Mouse (Mus musculus) embryonic facial prominence, embryonic 15.5 days (tissue): ENCODE results near the gene Hist1h2ba. TPM values are rescaled to one million over a fixed set of nuclear protein-coding genes. Genes with fewer than 3 reads are reported as not detected.

ENCODE experiments used
- ATAC-seq: fragments of 200-750 bp; cut with Nextera tagmentation; 2 replicates; pipeline ENCODE4 v1.8.0; 2017; ENCODE audit warnings: low read depth, moderate TSS enrichment; ENCODE audit not compliant: insufficient number of reproducible peaks, low FRiP score, low TSS enrichment
- H3K27ac ChIP-seq: fragments of 300-500 bp; sonication (generic); replicated peaks from 2 replicates; pipeline ENCODE4 v1.5.1; 2015; ENCODE audit warnings: mild to moderate bottlenecking, inconsistent platforms
- H3K27me3 ChIP-seq: fragments of 300-500 bp; sonication (generic); 2 replicates; pipeline ENCODE4 v1.6.1; 2015; ENCODE audit warnings: inconsistent platforms
- H3K36me3 ChIP-seq: fragments of 300-500 bp; sonication (generic); 2 replicates; pipeline ENCODE4 v1.6.1; 2015; ENCODE audit warnings: mild to moderate bottlenecking, inconsistent platforms
- H3K4me1 ChIP-seq: fragments of 300-500 bp; sonication (generic); 2 replicates; pipeline ENCODE4 v1.6.1; 2015; ENCODE audit warnings: inconsistent platforms
- H3K4me2 ChIP-seq: fragments of 300-500 bp; sonication (generic); replicated peaks from 2 replicates; pipeline ENCODE4 v1.6.1; 2015; ENCODE audit warnings: mild to moderate bottlenecking, inconsistent platforms
- H3K4me3 ChIP-seq: fragments of 300-500 bp; sonication (generic); replicated peaks from 2 replicates; pipeline ENCODE4 v1.5.1; 2015; ENCODE audit warnings: mild to moderate bottlenecking, inconsistent platforms
- H3K9ac ChIP-seq: fragments of 300-500 bp; sonication (generic); 2 replicates; pipeline ENCODE4 v1.6.1; 2015; ENCODE audit warnings: inconsistent platforms
- H3K9me3 ChIP-seq: fragments of 300-500 bp; sonication (generic); replicated peaks from 2 replicates; pipeline ENCODE4 v1.6.1; 2016; ENCODE audit warnings: inconsistent platforms
- WGBS: fragments of 180-500 bp; shearing (Covaris S2); methylation state at CpG from one replicate; pipeline ENCODE4 v1.1.7; 2015; 5-methylcytosine and 5-hydroxymethylcytosine counted together
- polyA plus RNA-seq: library from polyadenylated mRNA; unstranded; fragments of >200 nt; fragmentation: Nextera tagmentation; extraction: Ambion mirVana; gene quantifications from 2 replicates; pipeline ENCODE4 v1.2.1, GENCODE M21; 2015

The Hist1h2ba gene
- polyA plus RNA-seq, 1 experiment from 2014 or later = not detected

DNA sequence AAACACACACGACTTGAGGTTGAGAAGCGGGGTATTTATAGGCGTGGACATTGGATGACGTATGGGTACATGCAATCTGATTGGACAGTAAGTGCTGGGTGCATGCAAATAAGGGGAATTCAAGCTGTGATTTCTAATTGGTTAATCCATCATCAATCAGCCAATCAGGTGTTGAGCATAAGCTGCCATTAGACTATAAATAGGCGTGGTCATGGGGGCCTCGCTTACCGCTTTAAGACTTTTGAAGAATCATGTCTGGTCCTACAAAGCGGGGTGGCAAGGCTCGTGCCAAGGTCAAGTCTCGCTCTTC lies 210 bp upstream of the Hist1h2ba start, which contains the start of gene Hist1h2aa:
Hist1h2aa (plus strand) TSS at position 252 of the 310 bp plus-strand sequence.
- Histone ChIP-seq H3K4me2 (no peak within 1 kb of the TSS), H3K27me3 (no peaks in the 10 kb centered on the region), H3K36me3 (no peaks in the 10 kb centered on the region), H3K4me1 (peaks cover 6% of the 10 kb centered on the region), H3K9me3 (no peaks in the 10 kb centered on the region), H3K9ac (no peak within 1 kb of the TSS), H3K4me3 (no peak within 1 kb of the TSS), H3K27ac (no peak within 1 kb of the TSS)
- ATAC-seq = no peak
- 92% methylated on average over 10 of the region's 10 CpGs for WGBS

DNA sequence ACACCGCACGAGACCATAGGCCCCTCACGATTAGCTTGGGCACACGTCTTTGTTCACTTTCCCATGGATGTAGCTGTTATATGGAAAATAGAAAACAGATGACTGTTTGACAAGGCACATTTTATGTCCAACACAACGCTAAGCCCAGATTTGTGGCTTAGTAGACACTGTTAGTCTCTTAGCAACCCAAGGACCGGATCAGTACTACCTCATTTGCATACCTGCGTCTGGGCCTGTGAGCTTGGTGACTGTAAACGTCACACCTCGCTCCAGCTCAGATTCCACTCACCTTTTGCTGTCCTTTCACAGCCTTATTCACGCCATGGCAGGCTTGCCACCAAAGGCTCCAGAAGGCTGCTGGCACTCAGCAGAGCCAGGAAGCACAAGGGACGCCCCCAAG lies 3.1 kb downstream of the Hist1h2ba start:
- Histone ChIP-seq H3K27ac (no peak overlapping the region), H3K4me3 (no peak overlapping the region), H3K4me2 (no peak overlapping the region), H3K36me3 (no peaks in the 10 kb centered on the region), H3K4me1 (peaks cover 13% of the 10 kb centered on the region), H3K9ac (no peak overlapping the region), H3K27me3 (no peaks in the 10 kb centered on the region), H3K9me3 (no peaks in the 10 kb centered on the region)
- ATAC-seq = no peak
- WGBS = 39% methylated on average over 11 of the region's 11 CpGs

DNA sequence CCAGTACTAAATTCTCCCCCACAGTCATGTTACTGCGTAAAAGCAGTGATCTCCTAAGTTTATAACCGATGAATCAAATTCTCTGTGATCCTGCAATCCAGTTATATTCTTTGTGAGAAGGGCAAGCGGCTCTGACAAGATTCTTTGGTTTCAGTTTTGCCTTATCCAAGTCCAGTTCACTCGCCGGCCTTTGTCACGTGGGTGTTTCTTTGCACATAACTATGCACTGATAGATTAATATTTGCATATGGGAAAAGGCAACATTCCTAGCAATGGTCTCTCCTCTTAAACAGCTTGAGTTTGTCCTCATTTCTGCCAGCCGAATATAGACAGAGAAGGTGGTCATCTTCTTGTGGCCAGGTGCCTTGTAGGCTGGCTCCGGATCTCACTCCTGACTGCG lies 3.5 kb downstream of the Hist1h2ba start:
- Histone ChIP-seq H3K4me3 (no peak overlapping the region), H3K27me3 (no peaks in the 10 kb centered on the region), H3K4me1 (peaks cover 13% of the 10 kb centered on the region), H3K36me3 (no peaks in the 10 kb centered on the region), H3K9ac (no peak overlapping the region), H3K27ac (no peak overlapping the region), H3K9me3 (no peaks in the 10 kb centered on the region), H3K4me2 (no peak overlapping the region)
- WGBS = 82% methylated on average over 9 of the region's 9 CpGs
- ATAC-seq = no peak

DNA sequence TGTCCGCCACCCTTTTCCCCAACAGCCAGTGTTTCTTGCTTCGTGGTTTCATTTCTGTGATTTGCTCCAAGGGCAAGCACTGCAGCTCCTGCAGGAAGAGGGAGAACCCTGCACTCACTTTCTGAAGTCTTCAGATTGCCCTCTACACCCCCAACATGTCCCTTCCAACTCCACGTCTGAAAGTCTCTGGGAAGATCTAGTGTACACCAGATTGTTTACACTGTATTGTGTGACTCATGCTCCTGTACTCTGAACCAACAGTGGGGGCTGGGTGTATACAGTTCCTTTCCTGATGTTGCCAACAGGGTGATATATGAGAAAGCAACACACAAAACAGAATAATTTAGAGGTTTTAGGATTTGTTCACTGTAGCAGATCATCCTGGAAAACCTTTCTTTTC lies 5.3 kb downstream of the Hist1h2ba start:
- Histone ChIP-seq H3K36me3 (no peaks in the 10 kb centered on the region), H3K27ac (no peak overlapping the region), H3K9ac (no peak overlapping the region), H3K9me3 (no peaks in the 10 kb centered on the region), H3K27me3 (no peaks in the 10 kb centered on the region), H3K4me3 (no peak overlapping the region), H3K4me2 (no peak overlapping the region), H3K4me1 (peaks cover 13% of the 10 kb centered on the region)
- 43% methylated on average over 3 of the region's 3 CpGs for WGBS
- ATAC-seq = no peak

DNA sequence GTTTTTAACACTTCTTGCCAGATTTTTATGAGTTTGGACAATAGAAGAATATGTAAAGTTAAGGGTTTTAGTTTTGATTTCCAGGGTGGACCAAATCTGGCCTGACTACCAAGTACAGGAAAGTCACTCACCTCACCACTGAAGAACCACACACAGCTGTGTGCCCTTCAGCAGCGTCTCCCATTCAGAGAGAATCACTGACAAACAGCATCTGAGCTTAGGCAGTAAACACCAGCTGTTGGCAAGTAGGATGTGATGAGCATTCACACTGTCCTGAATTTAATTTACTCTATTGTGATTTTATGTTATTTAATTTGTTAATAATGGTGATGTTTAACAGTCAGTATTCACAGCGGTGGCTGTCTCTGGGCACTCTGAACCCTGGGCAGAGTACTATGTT lies 8.2 kb downstream of the Hist1h2ba start:
- Histone ChIP-seq H3K9ac (no peak overlapping the region), H3K27ac (no peak overlapping the region), H3K27me3 (no peaks in the 10 kb centered on the region), H3K4me2 (no peak overlapping the region), H3K36me3 (no peaks in the 10 kb centered on the region), H3K4me1 (peaks cover 10% of the 10 kb centered on the region; the same call in 1 of the 2 replicates), H3K9me3 (no peaks in the 10 kb centered on the region), H3K4me3 (no peak overlapping the region)
- ATAC-seq = no peak
- WGBS = 59% methylated on average over 2 of the region's 2 CpGs

DNA sequence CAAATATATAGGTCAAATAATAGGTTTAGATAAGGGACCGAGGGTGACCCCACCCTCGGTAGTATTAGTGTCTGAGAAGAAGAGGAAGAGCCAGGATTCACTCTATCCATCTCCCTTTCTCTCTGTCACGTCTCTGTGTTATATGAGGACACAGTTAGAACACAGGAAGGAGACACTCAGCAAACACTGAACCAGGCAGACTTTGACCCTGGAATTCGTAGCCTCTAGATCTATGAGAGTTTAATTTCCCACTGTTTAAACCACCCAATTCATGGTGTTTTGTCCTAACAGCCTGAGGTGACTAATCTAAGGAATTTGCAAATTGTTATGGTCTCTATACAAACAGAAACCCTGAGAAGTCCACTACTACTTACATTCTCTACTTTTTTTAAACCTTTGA lies 16.3 kb downstream of the Hist1h2ba start:
- Histone ChIP-seq H3K9me3 (no peaks in the 10 kb centered on the region), H3K27me3 (no peaks in the 10 kb centered on the region), H3K4me2 (no peak overlapping the region), H3K27ac (no peak overlapping the region), H3K9ac (no peak overlapping the region), H3K4me1 (no peaks in the 10 kb centered on the region), H3K36me3 (no peaks in the 10 kb centered on the region), H3K4me3 (no peak overlapping the region)
- ATAC-seq = no peak
- 69% methylated on average over 4 of the region's 4 CpGs for WGBS

DNA sequence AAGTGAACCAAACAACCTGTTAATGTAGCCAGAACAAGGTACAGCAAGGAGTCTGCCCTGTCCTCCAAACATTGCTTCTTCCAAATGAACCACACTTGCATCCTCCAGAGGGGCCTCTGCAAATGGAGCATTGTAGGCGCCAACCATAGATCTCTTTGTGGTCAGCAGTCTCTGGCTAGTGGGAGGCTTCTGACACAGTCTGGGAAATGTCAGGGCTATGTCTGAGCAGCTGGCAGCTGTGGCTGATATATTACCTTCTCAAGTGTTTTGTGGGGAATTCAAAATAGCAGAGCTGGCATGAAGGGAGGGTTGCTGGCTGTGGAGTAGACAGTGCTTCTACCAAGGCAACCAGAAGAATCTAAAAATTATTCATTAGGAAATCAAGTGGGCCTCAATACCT lies 17.8 kb downstream of the Hist1h2ba start:
- Histone ChIP-seq H3K4me1 (no peaks in the 10 kb centered on the region), H3K4me3 (no peak overlapping the region), H3K9ac (no peak overlapping the region), H3K27ac (no peak overlapping the region), H3K4me2 (no peak overlapping the region), H3K27me3 (no peaks in the 10 kb centered on the region), H3K9me3 (no peaks in the 10 kb centered on the region), H3K36me3 (no peaks in the 10 kb centered on the region)
- WGBS = 66% methylated on average over 1 of the region's 1 CpGs
- no peak for ATAC-seq

DNA sequence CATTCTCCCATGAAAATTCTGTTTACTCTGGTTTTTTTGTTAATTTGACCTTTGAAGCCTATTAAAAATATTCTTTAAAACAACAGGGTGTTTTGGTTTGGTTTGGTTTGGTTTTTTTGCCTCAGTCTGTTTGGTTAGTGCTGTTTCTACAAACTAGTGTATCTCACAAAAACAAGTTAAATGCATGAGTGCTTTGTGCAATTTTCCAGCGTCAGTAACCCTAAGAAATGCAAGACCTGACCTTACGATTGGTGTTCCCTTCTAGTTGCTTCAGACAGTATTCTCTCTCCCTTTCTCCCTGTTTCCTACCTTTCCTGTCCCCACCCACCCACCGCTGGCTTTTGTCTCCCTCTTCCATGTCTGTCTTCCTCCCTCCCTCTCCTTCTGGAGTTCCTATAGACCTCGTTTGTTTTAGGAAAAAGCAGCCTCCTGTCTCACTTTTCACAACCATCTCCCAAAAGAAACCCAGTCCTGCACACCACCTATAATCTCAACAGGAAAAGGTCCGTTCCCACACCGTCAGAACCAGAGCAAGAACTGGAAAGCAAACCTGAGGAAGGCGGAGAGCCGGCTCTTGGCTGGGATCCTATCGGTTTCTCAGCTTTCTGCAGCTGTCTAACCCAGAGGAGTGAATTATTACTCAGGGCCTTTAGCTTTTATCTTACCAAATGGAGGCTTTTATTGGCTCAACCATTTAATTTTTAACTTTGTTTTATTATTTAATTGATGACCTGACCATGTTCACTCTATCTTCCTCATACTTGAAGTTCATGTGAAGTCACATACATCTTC lies 19.4 kb downstream of the Hist1h2ba start, which contains the start of gene Slc17a4:
Slc17a4 (minus strand) TSS at position 634 of the 792 bp plus-strand sequence.
- no peak within 1 kb of the TSS for H3K9ac ChIP-seq
- 70% methylated on average over 9 of the region's 9 CpGs for WGBS
- no peak within 1 kb of the TSS for H3K4me3 ChIP-seq
- H3K4me1 ChIP-seq = no peaks in the 10 kb centered on the region
- H3K27ac ChIP-seq = no peak within 1 kb of the TSS
- no peaks in the 10 kb centered on the region for H3K9me3 ChIP-seq
- no peak within 1 kb of the TSS for H3K4me2 ChIP-seq
- no peaks in the 10 kb centered on the region for H3K36me3 ChIP-seq
- no peaks in the 10 kb centered on the region for H3K27me3 ChIP-seq
- ATAC-seq = no peak

DNA sequence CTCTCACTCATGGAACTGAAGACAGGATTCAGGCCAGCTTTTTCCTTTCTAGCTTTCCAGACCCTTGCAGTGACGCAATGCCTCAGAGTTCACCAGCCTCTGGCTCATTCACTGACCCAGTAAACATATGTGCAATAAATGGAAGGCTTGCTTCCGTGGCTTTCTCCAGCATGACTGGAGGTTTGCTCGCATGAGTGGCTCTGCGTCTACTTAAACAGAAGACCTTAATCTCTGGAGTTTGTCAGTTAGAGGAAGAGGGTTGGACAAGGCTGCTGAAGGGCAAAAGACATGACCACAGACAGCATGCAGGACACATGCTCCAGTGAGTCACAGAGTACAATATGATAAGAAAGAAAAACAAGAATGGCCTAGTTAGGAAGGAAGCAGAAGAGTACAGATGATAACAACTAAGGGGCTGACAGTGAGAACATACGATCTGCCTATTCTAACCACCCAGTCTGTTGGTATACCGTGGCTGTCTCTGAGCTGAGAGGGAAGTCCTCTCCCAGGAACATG lies 20.1 kb downstream of the Hist1h2ba start:
- no peaks in the 10 kb centered on the region for H3K36me3 ChIP-seq
- no peak for ATAC-seq
- H3K27me3 ChIP-seq = no peaks in the 10 kb centered on the region
- no peaks in the 10 kb centered on the region for H3K4me1 ChIP-seq
- 61% methylated on average over 6 of the region's 6 CpGs for WGBS
- no peak overlapping the region for H3K4me2 ChIP-seq
- H3K9ac ChIP-seq = no peak overlapping the region
- no peak overlapping the region for H3K4me3 ChIP-seq
- H3K27ac ChIP-seq = no peak overlapping the region
- H3K9me3 ChIP-seq = no peaks in the 10 kb centered on the region

DNA sequence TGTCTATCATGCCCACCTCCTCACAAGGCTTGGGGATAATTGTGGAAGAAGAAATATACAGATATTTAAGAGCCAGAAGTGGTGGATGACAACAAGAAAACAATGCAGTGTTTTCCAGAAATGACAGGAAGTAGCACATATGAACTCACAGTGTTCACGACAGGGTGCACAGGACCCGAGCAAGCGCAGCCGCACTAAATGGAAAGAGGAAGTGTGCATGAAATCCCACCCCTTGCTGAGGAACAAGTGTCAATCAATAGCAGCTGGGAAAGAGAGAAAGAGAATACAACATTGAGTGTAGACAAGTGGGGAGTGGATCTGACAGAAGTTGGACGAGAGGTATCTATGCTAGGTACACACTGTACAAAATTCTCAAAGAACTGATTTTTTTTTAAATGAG lies 22.6 kb downstream of the Hist1h2ba start:
- no peak overlapping the region for H3K4me3 ChIP-seq
- no peaks in the 10 kb centered on the region for H3K4me1 ChIP-seq
- no peak overlapping the region for H3K27ac ChIP-seq
- no peak overlapping the region for H3K9ac ChIP-seq
- no peak overlapping the region for H3K4me2 ChIP-seq
- no peaks in the 10 kb centered on the region for H3K27me3 ChIP-seq
- WGBS = 72% methylated on average over 5 of the region's 5 CpGs
- no peak for ATAC-seq
- no peaks in the 10 kb centered on the region for H3K36me3 ChIP-seq
- H3K9me3 ChIP-seq = no peaks in the 10 kb centered on the region

DNA sequence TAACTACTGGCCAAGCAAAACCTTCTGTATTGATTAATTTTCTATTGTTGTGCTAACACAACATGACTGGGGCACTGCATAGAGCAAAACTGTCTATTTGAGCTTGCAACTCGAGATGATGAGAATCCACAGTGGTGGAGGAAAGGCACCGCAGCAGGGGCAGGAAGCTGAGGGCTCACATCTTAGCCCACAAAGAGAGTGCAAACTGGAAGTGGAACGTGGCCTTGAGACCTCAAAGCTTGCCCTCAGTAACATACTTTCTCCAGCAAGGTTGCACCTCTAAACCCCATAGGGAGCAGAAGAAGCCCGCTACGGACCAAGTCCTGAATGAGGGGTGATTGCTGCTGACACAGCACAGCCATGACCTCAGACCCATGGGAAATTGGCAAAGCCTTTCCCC lies 23.8 kb downstream of the Hist1h2ba start:
- H3K4me3 ChIP-seq = no peak overlapping the region
- no peaks in the 10 kb centered on the region for H3K36me3 ChIP-seq
- no peak for ATAC-seq

DNA sequence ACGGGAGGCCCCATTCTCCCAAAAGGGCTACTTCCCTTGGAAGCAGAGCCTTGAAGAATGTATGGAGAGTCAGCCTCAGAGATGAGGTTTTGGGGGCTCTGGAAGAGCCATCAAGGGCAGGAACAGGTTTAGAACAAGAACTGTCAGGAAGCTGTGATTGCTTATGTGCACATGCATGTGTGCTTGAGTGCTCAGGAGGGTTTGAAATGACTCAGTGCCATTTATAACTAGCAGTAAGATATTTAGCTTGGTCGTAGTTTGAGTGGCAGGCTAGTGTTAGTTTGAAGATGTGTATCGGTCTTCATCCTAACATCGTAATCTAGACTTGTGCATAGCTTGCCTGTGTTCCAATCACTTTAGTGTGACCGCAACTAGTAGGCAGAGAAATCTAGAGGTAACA lies 27.1 kb downstream of the Hist1h2ba start:
- no peaks in the 10 kb centered on the region for H3K27me3 ChIP-seq
- no peak for ATAC-seq
- H3K4me3 ChIP-seq = no peak overlapping the region
- H3K27ac ChIP-seq = no peak overlapping the region
- H3K9ac ChIP-seq = no peak overlapping the region
- H3K4me1 ChIP-seq = no peaks in the 10 kb centered on the region
- 88% methylated on average over 5 of the region's 5 CpGs for WGBS
- H3K4me2 ChIP-seq = no peak overlapping the region
- H3K36me3 ChIP-seq = no peaks in the 10 kb centered on the region
- no peaks in the 10 kb centered on the region for H3K9me3 ChIP-seq

More for the DNA sequence above, 23.8 kb downstream of the Hist1h2ba start:
- Histone ChIP-seq H3K27ac (no peak overlapping the region), H3K4me2 (no peak overlapping the region), H3K27me3 (no peaks in the 10 kb centered on the region), H3K9me3 (no peaks in the 10 kb centered on the region), H3K4me1 (no peaks in the 10 kb centered on the region), H3K9ac (no peak overlapping the region)
- WGBS = 77% methylated on average over 5 of the region's 5 CpGs
